Mouse (Mus musculus) urinary bladder, postnatal 36 days (tissue): ENCODE data around the gene Gm20683.

Source experiments
- DNase-seq, 2 experiments: peaks; one replicate each; pipeline ENCODE4 v3.0.0; 2022; ENCODE audit warnings: low spot score in 2 of 2, mixed read lengths in 1 of 2

Gene Gm20683

GRCm38 (mm10) chr17:25796211-25796771 lies 45.3 kb downstream of the Gm20683 start:
- DNase-seq: no peak

- no peak for DNase-seq
These were observed 45.9 kb downstream of the Gm20683 start, which contains the start of gene AC134908.4 for GRCm38 (mm10) chr17:25795609-25796092. TSS of gene AC134908.4 (minus strand) at chr17:25795659.

- DNase-seq: no peak
These were observed 46.6 kb downstream of the Gm20683 start for GRCm38 (mm10) chr17:25794998-25795397.

- DNase-seq: no peak
These were observed 47.4 kb downstream of the Gm20683 start for GRCm38 (mm10) chr17:25794197-25794596.

- peak; percentile 33 to 69 for DNase-seq
These were observed 48.9 kb downstream of the Gm20683 start, which contains the start of gene Fam173a for GRCm38 (mm10) chr17:25792615-25793014. TSS of gene Fam173a (minus strand) at chr17:25792901.

GRCm38 (mm10) chr17:25791843-25792527 lies 49.6 kb downstream of the Gm20683 start:
- peak; percentile 81 to 84 for DNase-seq

- no peak for DNase-seq
These were observed 50.2 kb downstream of the Gm20683 start for GRCm38 (mm10) chr17:25791320-25791842.

GRCm38 (mm10) chr17:25786781-25787504 lies 54.6 kb downstream of the Gm20683 start:
- DNase-seq: no peak

- DNase-seq: no peak
These were observed 55.3 kb downstream of the Gm20683 start, which contains the start of gene Ccdc78 for GRCm38 (mm10) chr17:25786280-25786679. TSS of gene Ccdc78 (plus strand) at chr17:25786580.

GRCm38 (mm10) chr17:25785281-25785745 lies 56.2 kb downstream of the Gm20683 start, which contains the start of gene Haghl:
TSS of gene Haghl (minus strand) at chr17:25785673.
- DNase-seq: peak; percentile 94
